Mouse (Mus musculus): ENCODE measurements around the gene Scaf1. TPM values are rescaled to one million over a fixed set of nuclear protein-coding genes. Genes with fewer than 3 reads are reported as not detected.

The Scaf1 gene
- polyA plus RNA-seq, 1 experiment from 2014 or later: 32.9 TPM

GRCm38 (mm10) chr7:45050945-45051600 lies 34.9 kb upstream of the Scaf1 start:
- no peak overlapping the region for H3K4me3 ChIP-seq (ENCODE audit: inconsistent target)

GRCm38 (mm10) chr7:45048923-45049657 lies 32.9 kb upstream of the Scaf1 start:
- H3K36me3 ChIP-seq (ENCODE audit: inconsistent target): peaks cover 21% of the 10 kb centered on the region
- H3K27ac ChIP-seq: no peak overlapping the region
- WGBS (ENCODE audit: missing documents): 96% methylated on average over 21 of the region's 23 CpGs
- peaks cover 74% of the 10 kb centered on the region for H3K79me2 ChIP-seq (ENCODE audit: inconsistent target)
- no peak overlapping the region for H3K4me3 ChIP-seq (ENCODE audit: inconsistent target)

More at GRCm38 (mm10) chr7:45050945-45051600, 34.9 kb upstream of the Scaf1 start:
- Histone ChIP-seq H3K36me3 (ENCODE audit: inconsistent target) (peaks cover 7% of the 10 kb centered on the region; the same call in 1 of the 2 replicates), H3K27ac (no peak overlapping the region), H3K79me2 (ENCODE audit: inconsistent target) (peaks cover 64% of the 10 kb centered on the region)
- 74% methylated on average over 16 of the region's 16 CpGs for WGBS (ENCODE audit: missing documents)

- Histone ChIP-seq H3K4me3 (ENCODE audit: inconsistent target) (no peak overlapping the region), H3K27ac (no peak overlapping the region), H3K36me3 (ENCODE audit: inconsistent target) (peaks cover 27% of the 10 kb centered on the region), H3K79me2 (ENCODE audit: inconsistent target) (peaks cover 81% of the 10 kb centered on the region)
- 93% methylated on average over 25 of the region's 38 CpGs for WGBS (ENCODE audit: missing documents)
Observed at GRCm38 (mm10) chr7:45048001-45048890, 32.1 kb upstream of the Scaf1 start.

GRCm38 (mm10) chr7:45047491-45047890 lies 31.3 kb upstream of the Scaf1 start:
- Histone ChIP-seq H3K79me2 (ENCODE audit: inconsistent target) (peaks cover 84% of the 10 kb centered on the region), H3K4me3 (ENCODE audit: inconsistent target) (no peak overlapping the region), H3K27ac (no peak overlapping the region), H3K36me3 (ENCODE audit: inconsistent target) (peaks cover 35% of the 10 kb centered on the region)
- over 99% methylated on average over 14 of the region's 14 CpGs for WGBS (ENCODE audit: missing documents)

- Histone ChIP-seq H3K36me3 (ENCODE audit: inconsistent target) (peaks cover 41% of the 10 kb centered on the region), H3K79me2 (ENCODE audit: inconsistent target) (peaks cover 84% of the 10 kb centered on the region), H3K4me3 (ENCODE audit: inconsistent target) (no peak overlapping the region), H3K27ac (no peak overlapping the region)
- WGBS (ENCODE audit: missing documents): 93% methylated on average over 21 of the region's 26 CpGs
Observed at GRCm38 (mm10) chr7:45046853-45047350, 30.7 kb upstream of the Scaf1 start.

- Histone ChIP-seq H3K27ac (no peak overlapping the region), H3K79me2 (ENCODE audit: inconsistent target) (peaks cover 84% of the 10 kb centered on the region), H3K36me3 (ENCODE audit: inconsistent target) (peaks cover 52% of the 10 kb centered on the region), H3K4me3 (ENCODE audit: inconsistent target) (no peak overlapping the region)
- WGBS (ENCODE audit: missing documents): 95% methylated on average over 13 of the region's 22 CpGs
Observed at GRCm38 (mm10) chr7:45045741-45046140, 29.6 kb upstream of the Scaf1 start.

GRCm38 (mm10) chr7:45043307-45043706 lies 27.1 kb upstream of the Scaf1 start:
- H3K4me3 ChIP-seq (ENCODE audit: inconsistent target): no peak overlapping the region
- WGBS (ENCODE audit: missing documents): 95% methylated on average over 12 of the region's 14 CpGs
- H3K36me3 ChIP-seq (ENCODE audit: inconsistent target): peaks cover 55% of the 10 kb centered on the region
- peaks cover 70% of the 10 kb centered on the region; the same call in 1 of the 2 replicates for H3K79me2 ChIP-seq (ENCODE audit: inconsistent target)
- H3K27ac ChIP-seq: no peak overlapping the region

GRCm38 (mm10) chr7:45040851-45041250 lies 24.7 kb upstream of the Scaf1 start:
- H3K79me2 ChIP-seq (ENCODE audit: inconsistent target): peaks cover 76% of the 10 kb centered on the region; the same call in 1 of the 2 replicates
- H3K4me3 ChIP-seq (ENCODE audit: inconsistent target): no peak overlapping the region
- no peak overlapping the region for H3K27ac ChIP-seq
- WGBS (ENCODE audit: missing documents): 91% methylated on average over 9 of the region's 9 CpGs
- H3K36me3 ChIP-seq (ENCODE audit: inconsistent target): peaks cover 57% of the 10 kb centered on the region

- peaks cover 63% of the 10 kb centered on the region for H3K36me3 ChIP-seq (ENCODE audit: inconsistent target)
- H3K79me2 ChIP-seq (ENCODE audit: inconsistent target): peaks cover 60% of the 10 kb centered on the region; the same call in 1 of the 2 replicates
- 99% methylated on average over 9 of the region's 9 CpGs for WGBS (ENCODE audit: missing documents)
- H3K4me3 ChIP-seq (ENCODE audit: inconsistent target): no peak overlapping the region
- no peak overlapping the region for H3K27ac ChIP-seq
Observed at GRCm38 (mm10) chr7:45038411-45038810, 22.2 kb upstream of the Scaf1 start.

GRCm38 (mm10) chr7:45037720-45038361 lies 21.7 kb upstream of the Scaf1 start:
- Histone ChIP-seq H3K27ac (no peak overlapping the region), H3K36me3 (ENCODE audit: inconsistent target) (peaks cover 63% of the 10 kb centered on the region), H3K4me3 (ENCODE audit: inconsistent target) (no peak overlapping the region), H3K79me2 (ENCODE audit: inconsistent target) (peaks cover 55% of the 10 kb centered on the region; the same call in 1 of the 2 replicates)
- 68% methylated on average over 7 of the region's 7 CpGs for WGBS (ENCODE audit: missing documents)

- Histone ChIP-seq H3K79me2 (ENCODE audit: inconsistent target) (peaks cover 44% of the 10 kb centered on the region; the same call in 1 of the 2 replicates), H3K4me3 (ENCODE audit: inconsistent target) (no peak overlapping the region), H3K36me3 (ENCODE audit: inconsistent target) (peaks cover 61% of the 10 kb centered on the region), H3K27ac (no peak overlapping the region)
- 96% methylated on average over 11 of the region's 11 CpGs for WGBS (ENCODE audit: missing documents)
Observed at GRCm38 (mm10) chr7:45036702-45037101, 20.5 kb upstream of the Scaf1 start.

GRCm38 (mm10) chr7:45035631-45036030 lies 19.5 kb upstream of the Scaf1 start:
- Histone ChIP-seq H3K27ac (no peak overlapping the region), H3K4me3 (ENCODE audit: inconsistent target) (no peak overlapping the region), H3K36me3 (ENCODE audit: inconsistent target) (peaks cover 62% of the 10 kb centered on the region), H3K79me2 (ENCODE audit: inconsistent target) (peaks cover 33% of the 10 kb centered on the region; the same call in 1 of the 2 replicates)
- 65% methylated on average over 3 of the region's 3 CpGs for WGBS (ENCODE audit: missing documents)

GRCm38 (mm10) chr7:45033722-45034359 lies 17.7 kb upstream of the Scaf1 start:
- Histone ChIP-seq H3K36me3 (ENCODE audit: inconsistent target) (peaks cover 67% of the 10 kb centered on the region), H3K4me3 (ENCODE audit: inconsistent target) (no peak overlapping the region), H3K79me2 (ENCODE audit: inconsistent target) (peaks cover 26% of the 10 kb centered on the region; the same call in 1 of the 2 replicates), H3K27ac (no peak overlapping the region)
- WGBS (ENCODE audit: missing documents): 96% methylated on average over 15 of the region's 19 CpGs
